Comparison of ENCODE assay signal across 9 mouse cellular contexts in genomic region chr2:163055715-163056114, GRCm38 (mm10). TPM values are rescaled to one million over a fixed set of nuclear protein-coding genes. Genes with fewer than 3 reads are reported as not detected.
A peak's percentile ranks its signal among the peaks of the same experiment; 100 is the strongest.
DNase-seq lines count a peak whose midpoint lies in the region; ATAC-seq lines count a peak whose summit lies in the region.
"Had no signal": no experiment of that assay in that cellular context is flagged by ENCODE, and none has a peak within 500 bp of the region (broad histone marks: within the 10 kb centered on the region; RNA-seq: fewer than 3 reads in every experiment).

No protein-coding gene starts in this region.

- no peak overlapping the region for H3K27ac ChIP-seq in heart, embryonic 16.5 days (ENCODE audit: low read length)
- H3K27ac ChIP-seq in hindbrain, embryonic 13.5 days: no peak overlapping the region
- H3K27ac ChIP-seq in midbrain, embryonic 16.5 days (ENCODE audit: low read length): no peak overlapping the region

- 15% methylated on average over 5 of the region's 5 CpGs for WGBS in heart, embryonic 16.5 days
- 43% methylated on average over 5 of the region's 5 CpGs for WGBS in hindbrain, embryonic 13.5 days
- WGBS in midbrain, embryonic 16.5 days: 28% methylated on average over 5 of the region's 5 CpGs

- intact Hi-C loops in heart, postnatal 10 days (cut with DNase I): no loop called here

- ATAC-seq in heart, embryonic 16.5 days (replicated peaks; ENCODE audit: extremely low read depth, insufficient read depth, low FRiP score): no peak
- ATAC-seq in hindbrain, embryonic 13.5 days (ENCODE audit: low FRiP score): no peak
- no peak for ATAC-seq in midbrain, embryonic 16.5 days

- DNase-seq in heart, postnatal 10 days: no peak
- peak; percentile 81 for DNase-seq in adrenal gland, adult 2 months
- no peak for DNase-seq in urinary bladder, postnatal 10 days (ENCODE audit: low spot score)
- no peak for DNase-seq in urinary bladder, postnatal 4 days (ENCODE audit: low spot score in 2 of 2)
- no peak for DNase-seq in urinary bladder, postnatal 25 days (ENCODE audit: low spot score)

- no peaks in the 10 kb centered on the region for H3K27me3 ChIP-seq in heart, embryonic 16.5 days (ENCODE audit: control insufficient read depth, insufficient read depth, low read length)
- H3K27me3 ChIP-seq in hindbrain, embryonic 13.5 days: peaks cover 19% of the 10 kb centered on the region
- peaks cover 6% of the 10 kb centered on the region for H3K27me3 ChIP-seq in midbrain, embryonic 16.5 days (ENCODE audit: control insufficient read depth, insufficient read depth, low read depth, low read length)

- H3K4me1 ChIP-seq in heart, embryonic 16.5 days (ENCODE audit: control insufficient read depth, insufficient read depth, low read length): peaks cover 21% of the 10 kb centered on the region
- H3K4me1 ChIP-seq in hindbrain, embryonic 13.5 days (replicated peaks): peaks cover 20% of the 10 kb centered on the region
- peaks cover 15% of the 10 kb centered on the region for H3K4me1 ChIP-seq in midbrain, embryonic 16.5 days (ENCODE audit: control insufficient read depth, insufficient read depth, low read length)

- peak overlapping the region; percentile 100 for H3K4me2 ChIP-seq in heart, embryonic 16.5 days (ENCODE audit: low read depth, low read length)
- H3K4me2 ChIP-seq in hindbrain, embryonic 13.5 days: peak overlapping the region; percentile 100
- H3K4me2 ChIP-seq in midbrain, embryonic 16.5 days (ENCODE audit: low read length): peak overlapping the region; percentile 100; the same call in 1 of the 2 replicates

- H3K9ac ChIP-seq in heart, embryonic 16.5 days (ENCODE audit: low read length): peak overlapping the region; percentile 79
- peak overlapping the region; percentile 63; the same call in 1 of the 2 replicates for H3K9ac ChIP-seq in hindbrain, embryonic 13.5 days
- H3K9ac ChIP-seq in midbrain, embryonic 16.5 days (ENCODE audit: low read depth, low read length): no peak overlapping the region

- peak overlapping the region; percentile 80 for H3K4me3 ChIP-seq in heart, embryonic 16.5 days (ENCODE audit: low read length)
- peak overlapping the region; percentile 63 for H3K4me3 ChIP-seq in hindbrain, embryonic 13.5 days
- no peak overlapping the region for H3K4me3 ChIP-seq in midbrain, embryonic 16.5 days (ENCODE audit: low read depth, low read length)

- H3K36me3 ChIP-seq in heart, embryonic 16.5 days (ENCODE audit: control insufficient read depth, insufficient read depth): no peaks in the 10 kb centered on the region
- H3K36me3 ChIP-seq in hindbrain, embryonic 13.5 days: no peaks in the 10 kb centered on the region
- no peaks in the 10 kb centered on the region for H3K36me3 ChIP-seq in midbrain, embryonic 16.5 days (ENCODE audit: control insufficient read depth, insufficient read depth, low read length)

- H3K9me3 ChIP-seq in heart, embryonic 16.5 days (replicated peaks; ENCODE audit: control insufficient read depth, low read length): no peaks in the 10 kb centered on the region
- H3K9me3 ChIP-seq in hindbrain, embryonic 13.5 days: no peaks in the 10 kb centered on the region
- no peaks in the 10 kb centered on the region for H3K9me3 ChIP-seq in midbrain, embryonic 16.5 days (replicated peaks; ENCODE audit: control insufficient read depth, low read length, poor library complexity, severe bottlenecking)

RNA-seq across cellular contexts. Expression of gene Mybl2, which starts 1.2 kb away (rescaled TPM):
- polyA plus RNA-seq in heart, embryonic 16.5 days (2015; fragmentation: Nextera tagmentation; extraction: Ambion mirVana): 16.0 and 16.3 TPM in 2 replicates
- 1 to 10 TPM; 4.6 to 5.4 TPM for total RNA-seq in heart, postnatal 10 days (2021)
- total RNA-seq in adrenal gland, adult 2 months (2021): 1 to 10 TPM; 1.3 to 2.2 TPM
- polyA plus RNA-seq in adrenal gland, adult 2 months (2012; rRNA removed): 1.2 and 1.9 TPM in 2 replicates
- polyA plus RNA-seq in hindbrain, embryonic 13.5 days (2015; fragmentation: Nextera tagmentation; extraction: Ambion mirVana): 6.3 and 6.5 TPM in 2 replicates
- polyA plus RNA-seq in midbrain, embryonic 16.5 days (2015; fragmentation: Nextera tagmentation; extraction: Ambion mirVana): 1.9 and 3.9 TPM in 2 replicates

RNA-seq across cellular contexts. Expression of gene Gtsf1l, which starts 31.9 kb away (rescaled TPM):
- not detected in 2 replicates for polyA plus RNA-seq in heart, embryonic 16.5 days (2015; fragmentation: Nextera tagmentation; extraction: Ambion mirVana)
- not detected for total RNA-seq in heart, postnatal 10 days (2021)
- total RNA-seq in adrenal gland, adult 2 months (2021): not detected
- not detected in 2 replicates for polyA plus RNA-seq in adrenal gland, adult 2 months (2012; rRNA removed)
- 0.25 TPM in 1 of 2 replicates, not detected in the other for polyA plus RNA-seq in hindbrain, embryonic 13.5 days (2015; fragmentation: Nextera tagmentation; extraction: Ambion mirVana)
- polyA plus RNA-seq in midbrain, embryonic 16.5 days (2015; fragmentation: Nextera tagmentation; extraction: Ambion mirVana): not detected in 2 replicates
- polyA plus RNA-seq: large intestine, adult 2 months had no signal

RNA-seq across cellular contexts. Expression of gene Ift52, which starts 38.6 kb away (rescaled TPM):
- polyA plus RNA-seq in heart, embryonic 16.5 days (2015; fragmentation: Nextera tagmentation; extraction: Ambion mirVana): 33.9 and 34.8 TPM in 2 replicates
- 10 to 100 TPM; 25.6 to 27.1 TPM for total RNA-seq in heart, postnatal 10 days (2021)
- 10 to 100 TPM; 44.5 to 55.8 TPM for total RNA-seq in adrenal gland, adult 2 months (2021)
- 19.4 and 25.9 TPM in 2 replicates for polyA plus RNA-seq in adrenal gland, adult 2 months (2012; rRNA removed)
- 41.1 and 43.7 TPM in 2 replicates for polyA plus RNA-seq in hindbrain, embryonic 13.5 days (2015; fragmentation: Nextera tagmentation; extraction: Ambion mirVana)
- 41.0 and 43.1 TPM in 2 replicates for polyA plus RNA-seq in midbrain, embryonic 16.5 days (2015; fragmentation: Nextera tagmentation; extraction: Ambion mirVana)
